Mouse (Mus musculus) CD4-positive helper T cell, adult 2 months (primary cell): ENCODE results near the gene Tubb1.

ENCODE experiments used
- DNase-seq: peaks from one replicate; pipeline ENCODE4 v3.0.0-alpha.2; 2012; ENCODE audit warnings: low read depth, missing footprints, low spot score

Gene Tubb1

GRCm38 (mm10) chr2:174450353-174450752, at the start of gene Tubb1:
Tubb1 (plus strand) TSS chr2:174450695.
- DNase-seq = no peak

GRCm38 (mm10) chr2:174410222-174410621, 40.3 kb upstream of the Tubb1 start:
- DNase-seq = no peak

GRCm38 (mm10) chr2:174413127-174413526, 37.4 kb upstream of the Tubb1 start:
- no peak for DNase-seq

GRCm38 (mm10) chr2:174415001-174415730, 35.3 kb upstream of the Tubb1 start:
- DNase-seq = no peak

GRCm38 (mm10) chr2:174415731-174416310, 34.7 kb upstream of the Tubb1 start, which contains the start of gene Nelfcd:
Nelfcd (plus strand) TSS chr2:174415804.
- DNase-seq = peak; percentile 95

- no peak for DNase-seq
Measured at GRCm38 (mm10) chr2:174421107-174421506, 29.4 kb upstream of the Tubb1 start.

- DNase-seq = no peak
Measured at GRCm38 (mm10) chr2:174424301-174425085, 26.0 kb upstream of the Tubb1 start.

- no peak for DNase-seq
Measured at GRCm38 (mm10) chr2:174426856-174427255, 23.6 kb upstream of the Tubb1 start.

GRCm38 (mm10) chr2:174428076-174428835, 22.2 kb upstream of the Tubb1 start:
- DNase-seq = no peak

- DNase-seq = no peak
Measured at GRCm38 (mm10) chr2:174428996-174429591, 21.4 kb upstream of the Tubb1 start.

- no peak for DNase-seq
Measured at GRCm38 (mm10) chr2:174434943-174435342, 15.6 kb upstream of the Tubb1 start.

GRCm38 (mm10) chr2:174436076-174436701, 14.3 kb upstream of the Tubb1 start:
- DNase-seq = no peak

GRCm38 (mm10) chr2:174436916-174437696, 13.4 kb upstream of the Tubb1 start:
- DNase-seq = no peak

GRCm38 (mm10) chr2:174437697-174437982, 12.9 kb upstream of the Tubb1 start:
- DNase-seq = peak; percentile 17

- DNase-seq = no peak
Measured at GRCm38 (mm10) chr2:174438181-174438580, 12.3 kb upstream of the Tubb1 start.

GRCm38 (mm10) chr2:174438737-174439449, 11.6 kb upstream of the Tubb1 start, which contains the start of gene Ctsz:
Ctsz (minus strand) TSS chr2:174439039.
- peak; percentile 72 for DNase-seq

GRCm38 (mm10) chr2:174439450-174439838, 11.1 kb upstream of the Tubb1 start:
- DNase-seq = no peak

GRCm38 (mm10) chr2:174439961-174440360, 10.5 kb upstream of the Tubb1 start:
- DNase-seq = no peak

- no peak for DNase-seq
Measured at GRCm38 (mm10) chr2:174441898-174442297, 8.6 kb upstream of the Tubb1 start.
